Mouse (Mus musculus): ENCODE data around the gene Amacr.

DNA sequence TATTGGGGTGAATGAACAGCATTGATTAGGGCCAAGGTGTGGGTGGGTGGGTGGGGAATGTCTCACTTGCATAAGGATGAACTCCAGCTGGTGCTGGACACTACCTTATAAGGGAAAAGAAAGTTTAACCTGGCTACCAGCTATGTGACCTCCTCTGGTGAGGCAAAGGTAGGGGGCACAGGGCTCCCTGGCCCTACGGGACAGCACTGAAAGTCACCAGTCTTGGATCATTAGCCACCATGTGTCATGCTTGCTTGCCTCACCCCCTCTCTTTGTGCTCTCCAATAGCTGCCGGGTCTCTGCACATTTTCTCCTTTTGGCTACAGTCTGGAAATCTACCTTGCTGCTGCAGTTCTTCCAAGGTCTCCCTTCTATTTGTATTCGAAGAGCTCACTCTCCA is 48.6 kb downstream of the Amacr start:
- no peak for TF ChIP-seq GATA1 (IDR thresholded peaks at IDR 0.05; ENCODE audit: borderline replicate concordance, low read length)
- TF ChIP-seq CTCF (IDR thresholded peaks at IDR 0.05; ENCODE audit: low read depth, low read length) = no peak

Data from G1E (cell line).